Mouse (Mus musculus): ENCODE data around the gene Rpl13a.
A peak's percentile ranks its signal among the peaks of the same experiment; 100 is the strongest.

DNA sequence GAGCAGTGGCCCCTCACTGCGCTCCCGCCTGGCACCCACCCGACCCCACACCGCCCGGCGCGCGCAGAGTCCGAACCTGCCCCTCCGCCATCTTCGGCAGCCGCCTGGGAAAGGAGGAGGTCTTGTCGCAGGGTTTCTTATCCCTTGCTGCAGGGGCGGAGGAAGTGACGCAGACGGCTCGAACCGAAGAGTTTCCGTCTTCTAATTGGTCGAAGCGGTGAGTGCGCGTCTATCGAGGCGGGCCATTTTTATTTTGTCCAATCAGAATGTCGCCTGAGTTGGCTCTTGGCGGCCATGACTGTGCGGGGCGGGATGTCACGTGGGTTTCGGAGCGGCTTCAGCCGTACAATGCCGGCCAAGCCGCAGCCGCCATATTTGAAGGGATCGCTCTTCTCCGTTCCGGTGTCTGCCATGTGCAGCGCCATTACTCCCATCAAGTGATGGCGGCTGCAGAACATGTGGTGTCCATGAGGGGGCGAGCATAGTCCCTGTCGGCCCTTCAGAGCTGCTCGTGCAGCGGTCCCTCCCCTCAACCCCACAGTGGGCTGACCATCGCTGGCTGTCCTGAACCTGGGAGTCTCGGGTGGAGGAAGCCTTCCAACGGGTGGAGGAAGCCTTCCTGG is at the start of gene Rpl13a:
- peak; percentile 41 for TF ChIP-seq CTCF (conservative IDR thresholded peaks at IDR 0.05; ENCODE audit: low read length)
- TF ChIP-seq POU5F1 (IDR thresholded peaks at IDR 0.05; ENCODE audit: borderline replicate concordance, low read length), result no peak
